Mouse (Mus musculus): ENCODE measurements around the gene 1810065E05Rik.

DNA sequence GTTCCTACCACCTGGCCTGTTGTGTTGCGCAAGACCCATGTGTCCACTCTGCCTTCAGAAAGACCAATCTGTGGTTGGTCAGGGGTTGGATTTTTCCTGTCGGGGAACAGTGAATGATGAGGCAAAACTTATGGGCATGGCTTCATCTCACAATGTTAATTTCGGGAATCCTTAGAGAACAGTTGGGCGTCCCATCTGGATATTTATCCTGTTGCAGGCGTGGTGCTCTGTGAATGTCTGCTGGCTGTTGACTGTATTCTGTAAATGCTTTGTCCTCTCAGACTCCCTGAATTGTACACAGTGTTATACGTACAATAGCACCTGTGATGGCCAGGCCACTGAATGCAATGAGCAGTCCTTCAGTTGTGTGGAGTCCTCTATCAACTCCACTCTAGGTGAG, 38.4 kb upstream of the 1810065E05Rik start:
- TF ChIP-seq CTCF (IDR thresholded peaks at IDR 0.05; ENCODE audit: extremely low read depth, insufficient read depth, insufficient read length, insufficient replicate concordance) (no peak), POLR2A (IDR thresholded peaks at IDR 0.05; ENCODE audit: low read depth, low read length) (no peak)

Data from spleen, adult 2 months (tissue).